Mouse (Mus musculus): ENCODE data around the gene C87436.

GRCm38 (mm10) chr6:86474646-86475181 is 36.5 kb downstream of the C87436 start:
- TF ChIP-seq CTCF (IDR thresholded peaks at IDR 0.05; ENCODE audit: borderline replicate concordance, insufficient read depth, low read depth, low read length) (no peak), POLR2A (IDR thresholded peaks at IDR 0.05; ENCODE audit: borderline replicate concordance, insufficient read depth, low read length) (no peak)

Data from cerebellum, adult 2 months (tissue).